Mouse (Mus musculus) intestine, embryonic 14.5 days (tissue): ENCODE results near the gene Tpte. TPM values are rescaled to one million over a fixed set of nuclear protein-coding genes. Genes with fewer than 3 reads are reported as not detected.
"Not testable (repeated sequence)": the region's sequence is repeated elsewhere in the genome, so short reads cannot be mapped to it uniquely, and the experiment has no call there.

Experiments
- ATAC-seq: fragments of 200-750 bp; cut with Nextera tagmentation; replicated peaks from 2 replicates; pipeline ENCODE4 v1.8.0; 2017; ENCODE audit warnings: low read depth, moderate number of reproducible peaks, moderate TSS enrichment, moderate library complexity; ENCODE audit not compliant: low FRiP score, low TSS enrichment
- DNase-seq: peaks from one replicate; pipeline ENCODE4 v3.0.0-alpha.2; 2018; ENCODE audit warnings: low spot score
- H3K27ac ChIP-seq: fragments of 300-500 bp; sonication (generic); 2 replicates; pipeline ENCODE4 v1.5.1; 2014; ENCODE audit warnings: low read depth, mild to moderate bottlenecking, control low read depth
- H3K27me3 ChIP-seq: fragments of 300-500 bp; sonication (generic); replicated peaks from 2 replicates; pipeline ENCODE4 v1.6.1; 2014; ENCODE audit warnings: low read length, control low read depth; ENCODE audit not compliant: control insufficient read depth, insufficient read depth
- H3K36me3 ChIP-seq: fragments of 300-500 bp; sonication (generic); 2 replicates; pipeline ENCODE4 v1.6.1; 2014; ENCODE audit warnings: low read length, control low read depth; ENCODE audit not compliant: control insufficient read depth, insufficient read depth
- H3K4me1 ChIP-seq: fragments of 300-500 bp; sonication (generic); replicated peaks from 2 replicates; pipeline ENCODE4 v1.6.1; 2014; ENCODE audit warnings: low read length, control low read depth, mixed read lengths; ENCODE audit not compliant: control insufficient read depth, insufficient read depth
- H3K4me2 ChIP-seq: fragments of 300-500 bp; sonication (generic); 2 replicates; pipeline ENCODE4 v1.6.1; 2014; ENCODE audit warnings: low read length
- H3K4me3 ChIP-seq: fragments of 300-500 bp; sonication (generic); 2 replicates; pipeline ENCODE4 v1.5.1; 2014; ENCODE audit warnings: low read depth, low read length, control low read depth, mixed read lengths
- H3K9ac ChIP-seq: fragments of 300-500 bp; sonication (generic); 2 replicates; pipeline ENCODE4 v1.6.1; 2014; ENCODE audit warnings: mild to moderate bottlenecking, low read length
- H3K9me3 ChIP-seq: fragments of 300-500 bp; sonication (generic); 2 replicates; pipeline ENCODE4 v1.6.1; 2016; ENCODE audit warnings: low read length, control low read depth; ENCODE audit not compliant: control insufficient read depth
- WGBS: fragments of 180-500 bp; shearing (Covaris S2); extraction: QIAGEN DNeasy Blood & Tissue Kit; methylation state at CpG from one replicate; pipeline ENCODE4 v1.1.7; 2014; 5-methylcytosine and 5-hydroxymethylcytosine counted together
- polyA plus RNA-seq: library from polyadenylated mRNA; unstranded; fragments of >200 nt; fragmentation: Nextera tagmentation; extraction: Ambion mirVana; gene quantifications from 2 replicates; pipeline ENCODE4 v1.2.1, GENCODE M21; 2014

Gene Tpte
- polyA plus RNA-seq, 1 experiment from 2014 or later: not detected

DNA sequence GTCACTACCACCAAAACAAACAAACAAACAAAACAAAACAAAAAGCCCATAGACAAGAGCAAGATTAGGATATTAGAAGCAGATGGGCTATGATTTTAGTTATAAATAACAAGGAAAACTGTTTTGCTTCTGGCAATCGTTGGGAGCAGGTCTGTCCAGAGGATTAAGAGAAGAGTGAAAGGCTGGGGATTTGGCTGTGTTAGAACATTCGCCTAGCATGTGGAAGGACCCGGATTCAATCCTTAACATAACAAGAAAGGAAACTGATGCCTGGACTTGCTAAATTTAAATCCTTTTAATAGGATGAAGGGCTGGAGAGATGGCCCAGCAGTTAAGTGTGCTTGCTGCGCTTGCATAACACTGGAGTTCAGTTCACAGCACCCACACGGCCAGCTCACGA lies 18.9 kb upstream of the Tpte start:
- Histone ChIP-seq H3K9ac (no peak overlapping the region), H3K9me3 (no peaks in the 10 kb centered on the region), H3K36me3 (no peaks in the 10 kb centered on the region), H3K4me2 (no peak overlapping the region), H3K27me3 (no peaks in the 10 kb centered on the region), H3K4me1 (no peaks in the 10 kb centered on the region), H3K4me3 (no peak overlapping the region), H3K27ac (no peak overlapping the region)
- ATAC-seq: no peak
- no peak for DNase-seq
- WGBS: 83% methylated on average over 6 of the region's 6 CpGs

DNA sequence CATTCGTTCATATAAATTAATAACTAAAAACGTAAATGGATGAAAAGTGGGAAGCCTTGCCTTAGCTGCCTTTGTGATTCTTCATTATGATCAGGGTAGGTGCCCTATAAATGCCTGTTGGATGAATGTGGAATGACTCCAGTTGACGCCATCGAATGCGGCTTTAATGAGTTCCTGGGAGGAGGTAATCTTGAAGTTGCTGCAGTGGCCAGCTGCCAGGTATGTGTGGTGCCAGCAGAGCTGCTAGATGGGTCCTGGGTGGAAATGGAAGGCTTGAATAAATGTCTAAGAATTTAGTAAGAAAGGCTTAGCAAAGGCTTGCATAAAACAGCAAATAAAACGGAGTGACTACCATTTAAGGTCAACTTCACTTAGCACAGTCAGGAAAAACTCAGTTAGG lies 18.5 kb upstream of the Tpte start:
- no peaks in the 10 kb centered on the region for H3K36me3 ChIP-seq
- DNase-seq (no peak), ATAC-seq (no peak)
- H3K27me3 ChIP-seq: no peaks in the 10 kb centered on the region
- H3K4me3 ChIP-seq: no peak overlapping the region
- H3K4me1 ChIP-seq: no peaks in the 10 kb centered on the region
- no peaks in the 10 kb centered on the region for H3K9me3 ChIP-seq
- 88% methylated on average over 6 of the region's 6 CpGs for WGBS
- no peak overlapping the region for H3K27ac ChIP-seq
- H3K9ac ChIP-seq: no peak overlapping the region
- no peak overlapping the region for H3K4me2 ChIP-seq

DNA sequence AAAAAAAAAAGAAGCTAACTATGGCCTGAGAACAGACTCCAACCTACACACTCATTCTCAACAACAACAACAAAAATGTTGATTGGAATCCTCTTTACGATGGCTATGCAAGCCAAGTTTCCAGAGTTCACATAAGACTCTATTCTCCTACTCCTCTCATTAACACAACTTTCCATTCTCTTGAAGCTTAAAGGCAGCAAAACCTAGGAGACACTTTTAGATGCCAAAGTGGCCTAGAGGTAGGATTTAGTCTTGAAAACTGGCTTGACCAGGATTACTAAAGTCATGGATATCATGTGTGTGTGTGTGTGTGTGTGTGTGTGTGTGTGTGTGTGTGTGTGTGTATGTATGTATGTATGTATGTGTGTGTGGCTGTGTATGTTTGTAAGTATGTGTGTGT lies 18.0 kb upstream of the Tpte start:
- no peaks in the 10 kb centered on the region for H3K27me3 ChIP-seq
- no peaks in the 10 kb centered on the region for H3K9me3 ChIP-seq
- no peak overlapping the region for H3K4me3 ChIP-seq
- no peaks in the 10 kb centered on the region for H3K4me1 ChIP-seq
- DNase-seq: no peak
- no peak for ATAC-seq
- no peaks in the 10 kb centered on the region for H3K36me3 ChIP-seq
- no peak overlapping the region for H3K4me2 ChIP-seq
- no peak overlapping the region for H3K27ac ChIP-seq
- no peak overlapping the region for H3K9ac ChIP-seq
- 94% methylated on average over 1 of the region's 1 CpGs for WGBS

DNA sequence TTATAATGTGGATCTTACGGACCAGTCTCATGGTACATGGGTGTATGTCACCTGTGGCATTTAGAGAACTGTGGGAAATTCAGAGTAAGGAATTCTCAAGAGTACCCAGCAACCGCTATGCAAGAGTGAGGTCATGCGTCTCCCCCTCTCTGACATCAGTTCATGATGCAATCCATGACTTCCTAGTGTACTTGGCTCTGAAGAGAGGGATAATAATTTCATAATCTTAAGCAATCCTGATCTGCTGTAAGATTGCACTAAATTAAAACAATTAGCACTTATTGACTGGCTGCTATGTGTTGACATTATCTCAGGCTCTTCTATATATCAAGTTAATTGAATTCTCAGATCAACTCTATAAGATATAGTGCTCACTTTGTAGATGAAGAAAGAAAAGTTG lies 16.4 kb upstream of the Tpte start:
- Histone ChIP-seq H3K4me1 (no peaks in the 10 kb centered on the region), H3K27me3 (no peaks in the 10 kb centered on the region), H3K4me2 (no peak overlapping the region), H3K9ac (no peak overlapping the region), H3K9me3 (no peaks in the 10 kb centered on the region), H3K36me3 (no peaks in the 10 kb centered on the region), H3K4me3 (no peak overlapping the region), H3K27ac (no peak overlapping the region)
- no peak for ATAC-seq
- WGBS: 91% methylated on average over 3 of the region's 3 CpGs
- DNase-seq: no peak

DNA sequence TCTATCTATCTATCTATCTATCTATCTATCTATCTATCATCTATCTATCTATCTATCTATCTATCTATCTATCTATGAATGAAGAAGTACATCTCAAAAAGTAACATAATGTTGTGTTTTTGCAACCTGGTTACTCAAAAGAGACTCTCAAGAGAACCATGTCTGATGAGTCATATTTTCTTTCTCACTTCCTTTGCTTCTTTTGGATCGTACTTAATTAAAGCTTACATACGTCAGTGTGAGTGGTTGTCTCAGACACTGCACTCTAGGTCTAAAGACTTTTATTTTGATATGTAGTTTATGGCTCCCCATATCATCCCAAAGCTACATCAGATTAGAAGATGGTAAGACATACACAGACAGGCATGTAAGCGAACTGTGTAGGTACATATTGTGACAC lies 10.1 kb upstream of the Tpte start:
- Histone ChIP-seq H3K9me3 (no peaks in the 10 kb centered on the region), H3K36me3 (no peaks in the 10 kb centered on the region), H3K27ac (no peak overlapping the region), H3K4me3 (no peak overlapping the region), H3K27me3 (no peaks in the 10 kb centered on the region), H3K4me1 (no peaks in the 10 kb centered on the region), H3K4me2 (no peak overlapping the region), H3K9ac (no peak overlapping the region)
- ATAC-seq (no peak), DNase-seq (no peak)
- 76% methylated on average over 3 of the region's 3 CpGs for WGBS

DNA sequence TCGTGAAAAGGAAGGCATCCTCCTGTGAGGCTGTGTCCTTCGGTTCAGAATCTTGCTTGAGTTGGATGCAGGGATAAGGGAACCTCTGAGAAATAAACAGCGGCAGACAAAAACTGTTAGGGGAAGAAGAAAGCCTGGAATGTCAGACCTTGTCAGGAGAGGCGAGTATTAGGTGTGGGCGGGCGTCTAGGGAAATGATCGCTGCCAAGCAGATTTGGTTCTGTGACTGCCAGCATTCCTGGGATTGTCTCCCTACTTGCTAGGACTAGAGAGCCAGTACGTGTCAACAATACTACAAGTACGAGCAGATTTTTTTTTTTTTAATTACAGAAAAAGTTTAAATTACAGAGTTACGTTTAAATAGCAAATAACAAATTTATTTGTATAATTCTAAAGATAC lies 8.6 kb upstream of the Tpte start:
- no peaks in the 10 kb centered on the region for H3K9me3 ChIP-seq
- 65% methylated on average over 10 of the region's 10 CpGs for WGBS
- H3K4me2 ChIP-seq: no peak overlapping the region
- H3K36me3 ChIP-seq: no peaks in the 10 kb centered on the region
- H3K4me1 ChIP-seq: no peaks in the 10 kb centered on the region
- no peak overlapping the region for H3K27ac ChIP-seq
- ATAC-seq (no peak), DNase-seq (no peak)
- no peak overlapping the region for H3K4me3 ChIP-seq
- H3K9ac ChIP-seq: no peak overlapping the region
- no peaks in the 10 kb centered on the region for H3K27me3 ChIP-seq

DNA sequence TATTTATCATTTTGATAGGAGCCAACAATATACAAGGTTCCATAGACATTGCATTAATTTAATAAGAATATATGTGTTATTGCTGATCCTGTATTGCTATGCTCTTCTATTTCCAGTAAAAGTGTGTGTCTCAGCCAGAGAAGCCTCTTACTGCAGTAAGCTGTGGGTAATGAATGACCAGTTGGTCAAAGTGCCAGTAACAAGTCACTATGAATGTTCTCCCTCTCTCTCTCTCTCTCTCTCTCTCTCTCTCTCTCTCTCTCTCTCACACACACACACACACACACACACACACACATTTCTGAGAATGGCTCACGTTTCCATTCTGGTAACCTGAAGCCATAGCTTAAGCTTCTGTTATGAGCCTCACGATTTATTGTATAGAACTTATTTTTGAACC lies 19.1 kb downstream of the Tpte start:
- ATAC-seq (no peak), DNase-seq (no peak)
- Histone ChIP-seq H3K9ac (no peak overlapping the region), H3K9me3 (no peaks in the 10 kb centered on the region), H3K4me1 (no peaks in the 10 kb centered on the region), H3K36me3 (no peaks in the 10 kb centered on the region), H3K27me3 (no peaks in the 10 kb centered on the region), H3K27ac (no peak overlapping the region), H3K4me2 (no peak overlapping the region), H3K4me3 (no peak overlapping the region)
- 56% methylated on average over 2 of the region's 2 CpGs for WGBS

DNA sequence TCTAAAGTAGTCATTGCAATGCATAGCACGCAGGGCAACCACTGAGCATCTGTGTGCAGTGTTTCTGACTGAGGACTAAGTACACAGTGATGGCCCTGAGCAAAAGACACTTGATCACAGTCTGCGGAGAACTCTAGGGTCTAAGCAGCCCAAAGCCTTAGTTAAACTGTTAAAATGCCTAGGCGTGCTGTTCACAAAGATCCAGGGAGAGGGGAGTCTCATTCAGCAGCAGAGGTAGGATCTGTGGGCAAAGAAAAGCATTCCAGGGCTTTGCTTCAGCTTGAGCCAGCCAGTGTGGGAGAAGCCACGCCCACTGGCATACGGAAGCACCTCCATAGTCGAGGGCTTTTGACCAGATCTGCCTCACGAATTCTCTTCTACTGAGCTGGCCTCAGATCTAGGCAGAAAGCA lies 19.7 kb downstream of the Tpte start:
- peak; percentile 57 for DNase-seq
- H3K9me3 ChIP-seq: no peaks in the 10 kb centered on the region
- no peak overlapping the region for H3K9ac ChIP-seq
- H3K27ac ChIP-seq: no peak overlapping the region
- H3K27me3 ChIP-seq: no peaks in the 10 kb centered on the region
- H3K4me2 ChIP-seq: peak overlapping the region; percentile 38
- no peak overlapping the region for H3K4me3 ChIP-seq
- no peaks in the 10 kb centered on the region for H3K36me3 ChIP-seq
- ATAC-seq: peak; percentile 47; the same call in 1 of the 2 replicates
- WGBS: 18% methylated on average over 7 of the region's 7 CpGs
- no peaks in the 10 kb centered on the region for H3K4me1 ChIP-seq

DNA sequence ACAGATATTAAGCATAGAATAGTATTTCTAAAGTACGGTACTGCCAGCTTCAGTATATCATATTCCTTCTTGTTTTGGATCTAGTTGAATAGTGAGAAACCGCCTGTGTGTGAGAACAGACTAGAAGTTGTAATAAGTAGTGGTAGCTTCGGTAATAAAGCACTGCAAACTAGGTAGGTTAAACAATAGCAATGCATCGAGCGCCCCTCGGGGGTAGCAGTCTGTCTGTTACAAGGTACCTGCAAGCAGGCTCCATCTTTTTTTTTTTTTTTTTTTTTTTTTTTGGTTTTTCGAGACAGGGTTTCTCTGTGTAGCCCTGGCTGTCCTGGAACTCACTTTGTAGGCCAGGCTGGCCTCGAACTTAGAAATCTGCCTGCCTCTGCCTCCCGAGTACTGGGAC lies 20.8 kb downstream of the Tpte start:
- H3K9ac ChIP-seq, H3K36me3 ChIP-seq, H3K9me3 ChIP-seq, H3K27ac ChIP-seq, ATAC-seq, DNase-seq, H3K4me3 ChIP-seq, H3K4me1 ChIP-seq, H3K27me3 ChIP-seq, H3K4me2 ChIP-seq: not testable (repeated sequence)
- WGBS: 87% methylated on average over 8 of the region's 9 CpGs
